Mouse (Mus musculus) kidney, postnatal 0 days (tissue): ENCODE measurements at regions not wholly inside any gene's neighbourhood (a gene's known extent, or its start where the extent isn't known, plus 50 kb on each side); places are given as distances from the start of the nearest gene placed in this dataset.
A peak's percentile ranks its signal among the peaks of the same experiment; 100 is the strongest.

ENCODE experiments used
- ATAC-seq: fragments of 200-750 bp; cut with Nextera tagmentation; replicated peaks from 2 replicates; pipeline ENCODE4 v1.8.0; 2017; ENCODE audit warnings: low read depth, moderate number of reproducible peaks, moderate TSS enrichment, moderate library complexity; ENCODE audit not compliant: low FRiP score
- DNase-seq: peaks from one replicate; pipeline ENCODE4 v3.0.0-alpha.2; 2016; ENCODE audit warnings: low spot score
- H3K27ac ChIP-seq: fragments of 300-500 bp; sonication (generic); 2 replicates; pipeline ENCODE4 v1.5.1; 2014; ENCODE audit warnings: mild to moderate bottlenecking
- H3K27me3 ChIP-seq: fragments of 300-500 bp; sonication (generic); 2 replicates; pipeline ENCODE4 v1.6.1; 2014; ENCODE audit warnings: low read length, mixed read lengths; ENCODE audit not compliant: insufficient read depth
- H3K36me3 ChIP-seq: fragments of 300-500 bp; sonication (generic); 2 replicates; pipeline ENCODE4 v1.6.1; 2014; ENCODE audit warnings: low read length, mixed read lengths; ENCODE audit not compliant: insufficient read depth
- H3K4me1 ChIP-seq: fragments of 300-500 bp; sonication (generic); replicated peaks from 2 replicates; pipeline ENCODE4 v1.6.1; 2014; ENCODE audit warnings: antibody characterized with exemption, low read length, mixed read lengths; ENCODE audit not compliant: insufficient read depth
- H3K4me2 ChIP-seq: fragments of 300-500 bp; sonication (generic); 2 replicates; pipeline ENCODE4 v1.6.1; 2014; ENCODE audit warnings: mild to moderate bottlenecking, low read length, moderate library complexity, mixed read lengths
- H3K4me3 ChIP-seq: fragments of 300-500 bp; sonication (generic); replicated peaks from 2 replicates; pipeline ENCODE4 v1.5.1; 2014; ENCODE audit warnings: low read depth, low read length
- H3K9ac ChIP-seq: fragments of 300-500 bp; sonication (generic); 2 replicates; pipeline ENCODE4 v1.6.1; 2014; ENCODE audit warnings: low read depth, low read length
- H3K9me3 ChIP-seq: fragments of 300-500 bp; sonication (generic); replicated peaks from 2 replicates; pipeline ENCODE4 v1.6.1; 2016; ENCODE audit warnings: low read length, inconsistent platforms, mixed read lengths
- CTCF ChIP-seq: IDR thresholded peaks from 2 replicates; pipeline ENCODE4 v1.5.1; 2016; ENCODE audit warnings: antibody characterized with exemption, low read depth, mild to moderate bottlenecking, moderate library complexity
- WGBS: fragments of 180-500 bp; shearing (Covaris S2); extraction: QIAGEN DNeasy Blood & Tissue Kit; methylation state at CpG from one replicate; pipeline ENCODE4 v1.1.7; 2014; 5-methylcytosine and 5-hydroxymethylcytosine counted together

- H3K27ac ChIP-seq = no peak overlapping the region
- no peak overlapping the region for H3K4me3 ChIP-seq
- no peaks in the 10 kb centered on the region for H3K9me3 ChIP-seq
- H3K4me1 ChIP-seq = no peaks in the 10 kb centered on the region
- TF ChIP-seq CTCF = no peak
- DNase-seq = peak; percentile 5
- no peaks in the 10 kb centered on the region for H3K27me3 ChIP-seq
- H3K9ac ChIP-seq = no peak overlapping the region
- ATAC-seq = no peak
- H3K4me2 ChIP-seq = no peak overlapping the region
- no peaks in the 10 kb centered on the region for H3K36me3 ChIP-seq
- WGBS = 33% methylated on average over 1 of the region's 1 CpGs
These were observed 62.8 kb upstream of the Thsd7a start for GRCm38 (mm10) chr6:12812036-12812435.

GRCm38 (mm10) chr6:12809601-12810000, 60.4 kb upstream of the Thsd7a start:
- Histone ChIP-seq H3K27me3 (no peaks in the 10 kb centered on the region), H3K27ac (no peak overlapping the region), H3K4me3 (no peak overlapping the region), H3K4me2 (no peak overlapping the region), H3K36me3 (no peaks in the 10 kb centered on the region), H3K4me1 (no peaks in the 10 kb centered on the region), H3K9me3 (no peaks in the 10 kb centered on the region), H3K9ac (no peak overlapping the region)
- 84% methylated on average over 5 of the region's 5 CpGs for WGBS
- ATAC-seq (no peak), DNase-seq (no peak)
- TF ChIP-seq CTCF = no peak
